Mouse (Mus musculus): ENCODE data around the gene Efhc1.

GRCm38 (mm10) chr1:20993690-20994089 is 42.3 kb downstream of the Efhc1 start:
- TF ChIP-seq CTCF (conservative IDR thresholded peaks at IDR 0.05; ENCODE audit: low read length) = no peak
- no peak for TF ChIP-seq POU5F1 (IDR thresholded peaks at IDR 0.05; ENCODE audit: borderline replicate concordance, low read length)
